Mouse (Mus musculus) kidney, adult 9 months (tissue): ENCODE data around the gene Gm27029.
A peak's percentile ranks its signal among the peaks of the same experiment; 100 is the strongest.

ENCODE experiments used
- DNase-seq: peaks from one replicate; pipeline ENCODE4 v3.0.0; 2022

Gene Gm27029

DNA sequence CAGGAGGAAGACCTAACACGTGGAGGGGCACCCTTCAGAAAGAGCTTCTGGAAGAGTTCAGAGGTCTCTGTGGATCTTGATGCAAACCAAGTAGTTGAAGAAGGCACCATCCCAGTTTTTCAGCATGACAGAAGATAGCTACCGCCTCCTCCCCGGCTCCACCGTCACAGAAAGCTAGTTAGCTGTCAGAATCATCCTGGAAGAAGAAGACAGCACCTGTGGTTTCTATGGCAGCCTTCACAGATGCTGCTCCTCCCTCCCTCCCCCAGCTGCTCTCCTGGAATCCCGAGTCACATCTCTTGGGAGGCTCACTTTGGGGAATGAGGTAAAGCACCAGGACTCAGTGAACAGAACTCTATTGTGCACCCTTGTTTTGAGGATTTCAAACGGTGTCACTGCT lies 5.6 kb downstream of the Gm27029 start:
- no peak for DNase-seq

DNA sequence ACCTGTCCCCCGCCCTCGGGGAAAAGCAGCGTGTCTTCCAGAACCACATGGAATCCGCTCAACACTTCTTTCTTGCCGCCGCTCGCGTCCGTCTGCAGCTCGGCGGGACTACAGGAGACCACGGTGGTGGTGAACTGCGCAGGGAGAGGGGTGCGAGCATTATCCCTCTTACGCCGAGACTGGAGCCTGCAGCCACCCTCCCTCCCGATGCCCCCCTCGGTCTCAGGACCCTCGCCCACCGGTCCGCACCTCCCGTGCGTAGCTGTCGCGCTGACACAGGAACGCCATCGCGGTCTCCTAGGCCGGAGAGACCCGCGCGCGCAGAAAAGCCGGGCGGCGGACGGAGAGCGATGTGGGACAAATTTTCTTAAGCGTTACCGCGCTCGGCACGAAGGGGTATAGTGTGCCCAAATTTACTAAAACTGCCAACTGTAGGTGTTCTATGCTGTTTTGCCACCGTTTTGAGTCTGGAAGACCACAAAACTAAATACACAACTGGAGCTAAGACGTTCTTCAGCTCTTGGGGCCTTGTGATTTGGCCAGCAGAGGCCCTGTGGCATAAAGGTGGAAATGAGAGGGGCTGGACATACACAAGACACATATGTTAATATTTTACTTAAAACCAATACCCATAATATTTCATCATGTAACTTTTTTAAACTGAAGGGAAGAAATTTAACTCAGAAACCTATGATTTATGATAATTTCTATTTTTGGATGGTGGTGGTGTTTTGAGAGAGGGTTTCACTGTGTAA lies 7.3 kb downstream of the Gm27029 start, which contains the start of gene Aarsd1:
Aarsd1 (minus strand) TSS at position 515 of the 755 bp plus-strand sequence.
- DNase-seq = peak; percentile 86

DNA sequence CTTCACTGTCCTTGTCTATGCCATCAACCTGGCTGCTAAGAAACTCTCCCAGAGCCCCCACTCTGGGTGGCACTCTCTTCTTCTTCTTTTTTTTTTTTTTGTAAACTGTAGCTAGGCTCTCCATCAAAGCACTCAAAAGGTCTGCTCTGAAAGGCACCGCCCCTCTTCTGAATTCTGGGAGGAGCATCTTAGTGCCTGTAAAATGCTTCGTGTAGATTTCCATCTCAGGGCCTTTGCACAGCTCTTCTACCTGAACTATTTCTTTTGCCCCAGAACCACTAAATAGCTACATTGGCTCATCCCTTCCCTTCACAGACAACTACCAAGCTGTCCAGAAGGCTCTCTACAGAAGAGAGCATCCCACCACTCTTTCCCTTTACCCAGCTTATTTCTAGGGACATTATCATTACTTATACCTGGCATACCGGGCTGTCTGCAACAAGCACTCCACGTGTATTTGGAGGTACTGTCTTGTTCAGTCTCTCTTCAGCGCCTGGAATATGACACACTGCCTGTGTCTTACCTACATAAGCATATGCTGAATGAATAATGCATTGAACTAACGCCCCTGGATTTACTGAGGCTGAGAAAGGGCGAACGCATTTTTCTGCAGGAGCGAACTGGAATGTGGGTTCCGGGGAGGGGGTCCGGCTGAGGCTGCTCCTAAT lies 8.0 kb downstream of the Gm27029 start:
- no peak for DNase-seq

GRCm38 (mm10) chr11:101415306-101415705 lies 9.3 kb downstream of the Gm27029 start:
- no peak for DNase-seq

- DNase-seq = peak; percentile 92
Measured at GRCm38 (mm10) chr11:101395110-101395509, 29.5 kb downstream of the Gm27029 start.

DNA sequence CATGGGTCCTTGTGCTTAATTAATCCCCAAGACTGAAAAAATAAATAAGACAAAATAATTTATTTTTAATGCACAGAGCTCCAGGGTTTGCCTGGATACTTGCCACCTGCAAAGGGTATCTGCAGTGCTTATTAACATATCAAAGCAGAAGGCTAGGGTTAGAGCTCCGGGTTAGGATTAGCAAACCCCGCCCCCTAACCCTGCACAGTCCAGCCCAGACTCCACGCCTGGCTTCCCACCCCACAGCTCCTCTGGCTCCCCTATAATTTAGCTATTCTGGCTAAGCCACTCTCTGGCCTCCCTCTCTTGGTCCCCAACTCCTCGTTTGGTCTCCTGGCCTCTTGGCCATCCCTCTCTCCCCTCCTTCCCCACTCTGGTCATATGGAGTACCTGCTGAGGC lies 42.8 kb downstream of the Gm27029 start:
- DNase-seq = no peak

- DNase-seq = peak; percentile 76
Measured at GRCm38 (mm10) chr11:101378926-101379325, 45.7 kb downstream of the Gm27029 start.

DNA sequence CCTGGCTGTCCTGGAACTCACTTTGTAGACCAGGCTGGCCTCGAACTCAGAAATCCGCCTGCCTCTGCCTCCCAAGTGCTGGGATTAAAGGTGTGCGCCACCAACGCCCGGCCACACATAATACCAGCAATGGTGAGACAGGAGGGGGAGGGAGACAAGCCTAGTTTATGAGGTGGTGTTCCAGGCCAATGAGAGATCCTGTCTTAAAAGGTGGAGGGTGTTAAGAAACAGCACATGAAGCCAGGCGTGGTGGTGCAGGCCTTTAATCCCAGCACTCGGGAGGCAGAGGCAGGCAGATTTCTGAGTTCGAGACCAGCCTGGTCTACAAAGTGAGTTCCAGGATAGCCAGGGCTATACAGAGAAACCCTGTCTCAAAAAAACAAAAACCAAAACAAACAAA lies 46.4 kb downstream of the Gm27029 start:
- peak; percentile 64 for DNase-seq

- no peak for DNase-seq
Measured at GRCm38 (mm10) chr11:101374421-101374938, 50.1 kb downstream of the Gm27029 start.

GRCm38 (mm10) chr11:101370141-101370540 lies 54.5 kb downstream of the Gm27029 start:
- DNase-seq = no peak

- DNase-seq = peak; percentile 94
Measured at GRCm38 (mm10) chr11:101367326-101367935, 57.2 kb downstream of the Gm27029 start, which contains the start of gene G6pc. TSS of gene G6pc (plus strand) at chr11:101367561.

- DNase-seq = peak; percentile 90
Measured at GRCm38 (mm10) chr11:101364531-101364931, 60.1 kb downstream of the Gm27029 start.

GRCm38 (mm10) chr11:101360651-101361113 lies 63.9 kb downstream of the Gm27029 start:
- DNase-seq = peak; percentile 67

GRCm38 (mm10) chr11:101359776-101360175 lies 64.8 kb downstream of the Gm27029 start:
- DNase-seq = no peak

- no peak for DNase-seq
Measured at GRCm38 (mm10) chr11:101357505-101358182, 67.0 kb downstream of the Gm27029 start.
